Mouse (Mus musculus) small intestine, adult 2 months (tissue): ENCODE results near the gene Atp2b2.

ENCODE experiments used
- CTCF ChIP-seq: fragments of 200-500 bp; IDR thresholded peaks from 2 replicates; pipeline ENCODE4 v1.5.1; 2012; ENCODE audit warnings: low read depth, mild to moderate bottlenecking, control low read depth, inconsistent platforms, low read length, moderate library complexity, mixed read lengths; ENCODE audit not compliant: insufficient replicate concordance, insufficient read length; ENCODE audit errors: extremely low read depth
- POLR2A ChIP-seq: fragments of 200-500 bp; IDR thresholded peaks from 2 replicates; pipeline ENCODE4 v1.6.1; 2012; ENCODE audit warnings: low read depth, mild to moderate bottlenecking, control low read depth, inconsistent platforms, low read length, moderate library complexity

GRCm38 (mm10) chr6:114063100-114063499, 20.7 kb upstream of the Atp2b2 start:
- TF ChIP-seq CTCF, result no peak
- no peak for TF ChIP-seq POLR2A
